Mouse (Mus musculus): ENCODE measurements around the gene Pparg.

The Pparg gene

DNA sequence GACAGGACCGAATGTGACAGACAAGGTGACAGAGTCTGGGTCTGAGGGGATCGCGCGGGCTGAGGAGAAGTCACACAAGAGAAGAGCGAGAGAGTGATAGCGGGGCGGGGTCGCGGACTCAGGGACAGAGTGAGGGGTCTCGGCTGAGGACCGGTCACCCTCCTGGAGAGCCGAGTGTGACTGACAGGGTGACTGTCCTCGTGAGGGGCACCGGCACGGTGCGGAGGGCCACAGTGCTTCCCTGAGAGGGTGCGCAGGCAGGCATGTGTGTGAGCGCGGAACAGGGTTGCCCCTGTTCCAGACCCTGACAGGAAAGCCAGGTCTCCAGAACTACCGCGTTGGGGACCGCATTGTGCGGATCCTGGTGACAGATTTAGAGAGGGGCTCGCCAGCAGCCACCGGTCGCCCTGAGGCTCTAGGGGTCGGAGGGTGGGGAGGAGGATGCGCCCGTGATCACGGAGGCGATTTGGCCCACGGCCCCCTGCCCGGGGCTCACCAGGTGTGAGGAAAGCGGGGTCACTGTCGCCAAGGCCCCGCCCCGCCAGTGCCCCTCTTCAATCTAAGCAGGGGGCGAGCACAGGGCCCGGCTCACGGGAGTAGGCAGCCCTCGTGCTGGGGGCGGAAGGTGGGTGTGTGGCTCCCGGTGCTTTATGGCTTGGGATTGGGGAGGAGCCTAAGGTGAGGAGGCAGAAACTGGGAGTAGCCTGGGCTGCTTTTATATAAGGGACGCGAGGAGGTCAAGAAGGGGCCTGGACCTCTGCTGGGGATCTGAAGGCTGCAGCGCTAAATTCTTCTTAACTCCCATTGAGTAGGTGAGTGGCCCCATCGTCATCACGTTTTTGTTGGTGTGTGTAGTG, 1.1 kb downstream of the Pparg start:
- in situ Hi-C loops (cut with MboI, MseI), result no loop called here

DNA sequence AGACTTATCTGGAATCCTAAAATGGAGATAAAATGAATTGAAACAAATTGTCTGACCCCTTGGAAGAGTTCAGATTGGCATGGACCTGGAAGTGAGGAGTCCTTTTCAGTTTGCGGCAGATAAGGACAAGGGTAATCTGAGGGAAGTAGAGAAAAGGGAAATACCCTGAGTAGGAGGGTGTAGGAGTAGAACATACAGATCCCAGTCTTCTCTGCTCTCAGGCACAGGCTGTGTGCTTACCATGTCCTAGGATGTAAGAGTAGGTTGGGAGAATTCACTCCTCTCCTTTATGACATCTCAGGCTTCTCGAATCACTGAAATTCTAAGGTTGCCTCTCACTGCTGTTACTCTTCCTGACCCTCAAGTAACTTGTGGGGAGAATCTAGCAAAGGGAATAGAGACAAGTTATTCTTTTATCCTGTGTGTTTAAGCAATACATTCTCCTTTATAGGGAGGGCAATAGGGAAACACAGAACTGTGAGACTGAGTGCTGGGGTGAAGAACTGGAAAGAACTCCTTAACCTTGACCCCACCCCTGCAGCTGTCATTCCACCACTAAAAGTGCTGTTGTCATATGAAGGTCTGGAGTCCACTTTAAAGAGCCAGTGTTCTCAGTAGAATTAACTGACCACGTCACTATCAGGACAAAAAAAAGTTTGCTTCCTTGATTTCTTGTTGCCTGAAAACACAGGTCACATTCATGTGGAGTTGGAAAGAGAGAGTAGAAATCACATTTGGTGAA, 6.3 kb downstream of the Pparg start:
- in situ Hi-C loops (cut with MboI, MseI), result no loop called here

DNA sequence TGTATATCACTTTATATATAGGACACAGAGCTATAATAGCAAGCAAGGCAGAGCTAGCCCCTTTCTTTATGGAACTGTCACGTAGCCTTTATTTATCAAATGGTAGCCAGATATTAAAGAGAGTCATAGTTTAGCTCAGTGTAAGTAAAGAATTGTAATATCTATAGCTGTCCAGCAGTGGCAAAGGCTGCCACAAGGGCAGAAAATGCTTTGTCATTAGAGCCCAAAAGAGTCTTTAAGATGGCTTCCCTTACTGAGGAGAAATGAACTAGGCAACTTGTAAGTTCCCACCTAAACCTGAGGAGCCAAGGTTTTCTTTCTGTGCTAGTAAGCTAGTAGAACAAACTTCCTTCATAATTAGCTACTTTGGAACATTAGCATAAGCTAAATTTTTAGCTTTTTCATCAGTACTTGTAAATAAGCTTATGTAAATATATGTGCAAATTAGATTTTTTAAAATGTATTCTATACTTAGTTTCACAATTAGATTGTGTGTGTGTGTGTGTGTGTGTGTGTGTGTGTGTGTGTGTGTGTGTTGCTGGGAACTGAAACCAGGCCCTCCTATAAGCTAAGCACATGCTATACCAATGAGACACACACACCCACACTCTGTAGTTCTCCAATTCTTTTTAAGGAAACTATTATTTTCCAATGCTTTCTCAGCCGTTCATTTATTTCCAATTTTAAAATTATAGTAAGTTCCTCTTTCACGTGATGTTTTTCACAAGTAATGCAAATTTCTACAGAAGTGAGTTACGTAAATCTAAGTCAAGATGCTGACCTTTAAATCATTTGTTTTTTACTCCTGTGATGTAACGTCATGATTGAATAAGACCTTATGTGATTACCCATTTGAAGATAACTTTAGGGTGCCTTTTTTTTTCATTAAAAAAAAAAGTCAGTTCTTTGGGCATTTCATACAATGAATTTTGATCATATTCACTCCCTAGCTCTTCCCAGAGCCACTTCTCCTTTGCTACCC, 14.4 kb downstream of the Pparg start:
- in situ Hi-C loops (cut with MboI, MseI), result no loop called here

DNA sequence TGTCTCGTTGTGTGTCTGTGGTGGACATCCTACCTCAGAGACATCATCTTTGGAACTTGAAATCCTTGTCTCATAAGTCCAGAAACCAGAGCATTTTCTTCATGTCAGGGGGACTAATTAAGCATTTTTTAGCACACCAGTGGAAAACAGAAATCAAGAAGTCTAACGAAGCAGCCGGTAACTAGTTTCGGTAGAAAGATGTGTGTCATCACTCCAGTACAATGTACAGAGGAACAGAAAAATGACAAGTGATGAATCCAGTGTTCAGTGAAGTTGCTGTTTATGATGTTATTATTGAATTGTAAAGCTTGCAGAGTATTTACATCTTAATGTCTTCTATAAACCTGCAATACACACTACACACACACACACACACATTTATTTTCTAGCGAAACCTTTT, 19.8 kb downstream of the Pparg start:
- in situ Hi-C loops (cut with MboI, MseI), result no loop called here

DNA sequence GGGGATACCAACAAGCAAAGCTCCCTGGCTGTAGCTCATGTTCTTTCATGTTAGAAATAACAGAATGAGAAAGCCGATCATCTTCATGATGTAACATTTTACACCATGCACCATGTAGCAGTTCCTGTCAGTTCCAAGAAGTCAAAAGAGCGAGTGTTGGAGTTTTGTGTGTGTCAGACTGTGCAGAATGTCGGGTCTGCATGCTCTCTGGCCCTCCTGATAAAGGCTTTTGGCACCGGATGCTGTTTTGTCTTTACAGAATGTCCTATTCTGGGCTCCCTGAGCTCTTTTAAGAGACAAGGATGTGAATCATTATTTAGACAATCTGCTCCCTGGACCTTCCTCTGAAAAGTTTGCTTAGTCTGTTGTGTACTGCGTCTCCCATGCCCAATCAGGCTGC, 22.0 kb downstream of the Pparg start:
- in situ Hi-C loops (cut with MboI, MseI), result no loop called here

DNA sequence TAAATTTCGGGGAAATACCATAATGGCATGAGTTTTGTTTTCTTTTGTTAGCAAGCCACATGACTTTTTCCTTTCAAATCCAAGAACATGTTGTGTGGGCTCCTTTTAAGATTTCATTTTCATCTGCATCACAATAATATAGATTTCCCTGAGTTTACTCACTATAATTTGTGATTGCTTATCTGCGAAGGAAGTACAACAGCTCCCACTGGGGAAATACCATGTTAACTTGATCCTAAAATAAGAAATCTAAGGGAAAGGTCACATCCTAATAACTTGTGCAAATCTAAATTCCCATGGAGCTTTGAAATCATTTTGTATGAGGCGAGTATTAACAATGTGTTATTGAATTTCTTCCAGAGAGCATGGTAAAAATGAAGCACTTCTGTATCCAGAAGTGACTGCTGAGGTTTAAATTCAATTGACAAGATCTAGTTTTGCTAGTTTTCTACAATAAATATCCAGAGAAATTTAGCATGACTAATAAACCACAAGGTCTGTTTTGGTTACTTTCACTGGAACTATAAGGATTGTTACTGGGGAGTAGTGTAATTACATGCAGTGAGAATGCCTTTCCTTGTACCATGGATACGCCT, 29.3 kb downstream of the Pparg start:
- in situ Hi-C loops (cut with MboI, MseI), result loop anchor here (5.0 kb wide), 1 partner anchor 97 kb away; no protein-coding TSS in a partner anchor

DNA sequence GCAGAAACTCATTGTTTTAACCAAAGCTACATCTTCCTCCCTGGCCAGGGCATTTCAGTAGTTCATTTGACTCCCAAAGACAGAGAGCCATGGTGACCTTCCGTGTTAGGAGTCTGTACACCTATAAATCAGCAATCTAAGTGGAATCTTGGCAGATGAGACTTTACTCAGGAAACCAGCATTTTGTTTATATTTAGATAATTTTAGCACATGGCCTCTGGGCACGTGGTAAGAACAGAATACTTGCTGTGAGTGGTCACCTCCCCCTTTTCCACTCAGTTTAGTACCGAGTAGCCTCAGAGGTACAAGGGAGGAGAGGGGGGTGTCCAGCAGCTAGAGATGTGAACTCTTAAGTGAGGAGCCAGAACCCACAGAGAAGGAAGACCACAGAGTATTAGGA, 36.2 kb downstream of the Pparg start:
- in situ Hi-C loops (cut with MboI, MseI), result no loop called here

DNA sequence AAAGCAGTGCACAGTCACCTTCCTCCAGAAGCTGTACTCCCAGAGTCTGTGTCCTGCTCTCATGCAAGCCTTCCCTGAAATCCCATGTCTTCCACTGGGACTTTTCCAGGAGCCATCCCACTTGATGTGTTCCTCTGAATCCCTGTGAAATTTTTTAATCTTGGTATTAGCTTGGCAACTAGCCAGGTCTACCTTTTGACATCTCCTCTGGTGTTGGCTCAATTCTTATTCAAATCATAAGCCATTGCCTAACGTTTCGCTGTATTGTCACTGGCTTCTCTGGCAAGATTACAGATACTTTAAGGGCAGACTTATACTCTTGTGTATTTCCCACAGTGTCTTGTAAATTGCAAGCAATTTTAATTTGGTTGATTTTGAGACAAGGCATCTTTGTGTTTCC, 43.6 kb downstream of the Pparg start:
- in situ Hi-C loops (cut with MboI, MseI), result no loop called here

DNA sequence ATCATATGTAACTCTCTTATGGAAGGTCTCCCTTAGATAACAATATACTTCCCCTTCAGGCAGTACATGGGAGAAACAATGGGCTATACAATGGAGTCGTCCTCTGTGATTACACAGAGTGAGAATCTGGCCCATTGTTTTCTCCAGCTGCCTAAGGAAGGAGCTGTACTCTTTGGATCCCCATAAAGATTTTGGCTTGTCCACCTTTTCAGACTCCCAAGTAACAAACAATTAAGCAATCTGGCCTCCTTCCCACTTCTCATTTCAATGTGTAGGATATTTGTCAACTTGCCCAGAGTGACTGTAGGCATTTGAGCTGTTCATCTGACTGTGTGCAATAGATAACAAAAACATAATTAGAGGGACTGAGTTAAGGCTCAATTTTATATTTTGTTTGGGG, 50.7 kb downstream of the Pparg start:
- in situ Hi-C loops (cut with MboI, MseI), result no loop called here

DNA sequence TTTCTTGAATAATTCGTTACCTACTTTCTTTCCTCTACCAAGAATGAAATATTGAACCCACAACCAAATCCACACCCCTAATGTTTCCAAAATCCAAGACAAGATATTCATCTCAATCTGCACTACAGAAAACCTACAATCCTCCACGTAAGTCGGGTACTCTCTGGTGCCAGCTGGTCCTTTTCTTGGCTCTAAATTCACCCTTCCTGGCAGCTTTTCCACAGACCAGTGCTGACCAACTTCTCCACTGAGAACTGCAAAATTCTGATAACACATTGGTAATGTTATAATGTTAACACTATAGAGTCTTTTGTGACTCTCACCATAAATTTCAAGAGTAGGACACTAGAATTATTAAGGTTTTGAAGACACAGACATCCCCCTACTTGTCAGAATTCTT, 57.4 kb downstream of the Pparg start:
- in situ Hi-C loops (cut with MboI, MseI), result no loop called here

DNA sequence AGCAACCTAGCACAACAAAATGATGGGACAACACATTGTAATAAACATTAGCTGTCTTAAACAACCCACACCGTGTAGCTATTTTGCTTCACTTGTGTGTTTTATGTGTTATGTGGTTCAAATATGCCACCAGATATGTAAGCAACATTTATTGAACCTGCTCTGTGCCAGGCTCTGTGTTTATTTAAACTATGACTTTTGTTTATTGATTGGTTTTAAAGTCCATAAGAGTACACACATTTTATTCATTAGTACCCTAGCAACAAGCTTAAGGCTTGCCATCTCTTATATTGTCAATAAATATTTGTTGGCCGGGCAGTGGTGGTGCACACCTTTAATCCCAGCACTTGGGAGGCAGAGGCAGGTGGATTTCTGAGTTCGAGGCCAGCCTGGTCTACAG, 58.2 kb downstream of the Pparg start:
- in situ Hi-C loops (cut with MboI, MseI), result no loop called here

DNA sequence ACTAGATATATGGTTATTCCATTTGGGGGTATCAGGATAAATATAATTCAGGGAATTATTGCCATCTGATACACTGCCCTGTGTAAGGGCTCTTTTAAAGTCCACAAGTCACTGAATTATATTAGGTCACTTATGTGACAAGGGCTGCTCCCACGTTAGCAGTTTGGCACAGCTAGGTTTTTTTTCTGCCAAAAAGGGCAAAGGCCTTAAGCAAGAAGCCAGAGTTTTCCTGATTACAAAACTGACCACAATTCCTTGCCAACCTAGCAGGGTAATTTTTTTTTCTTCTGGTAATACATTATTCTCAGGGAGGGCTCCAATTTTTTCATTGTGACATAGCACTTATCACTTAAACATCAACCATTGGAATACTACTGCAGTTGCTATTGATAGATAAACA, 60.2 kb downstream of the Pparg start:
- in situ Hi-C loops (cut with MboI, MseI), result no loop called here

DNA sequence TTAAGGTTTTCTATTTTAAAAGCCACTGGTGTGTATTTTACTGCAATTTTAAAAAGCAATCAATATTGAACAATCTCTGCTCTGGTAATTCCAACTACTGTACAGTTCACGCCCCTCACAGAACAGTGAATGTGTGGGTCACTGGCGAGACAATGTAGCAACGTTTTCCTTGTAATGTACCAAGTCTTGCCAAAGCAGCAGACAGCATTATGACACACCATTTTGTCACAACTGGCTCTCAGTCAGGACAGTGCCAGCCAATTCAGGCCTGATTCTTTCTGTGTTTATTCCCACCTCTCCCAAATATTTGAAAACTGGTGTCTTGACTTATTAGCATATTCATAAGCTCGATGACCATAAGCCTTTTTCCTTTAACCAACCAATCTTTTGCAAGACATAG, 60.9 kb downstream of the Pparg start:
- in situ Hi-C loops (cut with MboI, MseI), result no loop called here

DNA sequence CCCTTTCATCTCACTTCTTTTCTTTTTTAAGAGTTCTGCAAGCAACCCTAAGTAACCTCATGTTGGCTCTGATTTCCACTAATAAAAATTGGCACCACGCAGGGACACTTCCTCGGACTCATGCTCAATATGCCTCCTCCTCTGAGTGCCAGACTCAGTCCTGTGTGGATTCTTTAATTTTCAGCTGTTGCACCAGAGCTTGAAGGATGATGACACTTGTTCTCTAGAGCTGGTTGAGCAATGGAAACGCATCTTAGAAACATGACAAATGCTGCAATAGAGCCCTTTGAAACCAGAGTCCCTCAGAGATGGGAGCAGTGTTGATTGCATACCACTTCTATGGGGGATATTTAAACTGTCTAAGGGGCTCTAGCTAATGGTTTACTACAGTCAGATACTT, 63.7 kb downstream of the Pparg start:
- in situ Hi-C loops (cut with MboI, MseI), result no loop called here

DNA sequence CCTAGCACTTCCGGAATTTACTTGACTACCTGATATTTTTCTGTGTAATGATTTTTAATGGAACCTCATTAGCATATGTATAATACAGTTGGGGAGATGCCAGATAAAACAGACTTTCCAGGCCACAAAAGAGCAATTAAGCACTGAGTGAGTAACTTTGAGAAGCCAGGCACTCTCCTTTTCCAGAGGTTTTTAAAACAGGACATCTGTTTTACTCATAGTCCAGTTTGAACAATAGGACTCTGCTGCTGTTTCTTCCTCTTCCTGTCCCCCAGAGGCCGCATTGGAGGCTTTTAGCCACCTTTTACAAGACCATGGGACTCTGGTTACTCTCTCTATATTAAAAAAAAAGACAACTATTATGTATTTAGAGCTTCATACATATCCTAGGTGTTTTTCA, 72.0 kb downstream of the Pparg start:
- in situ Hi-C loops (cut with MboI, MseI), result no loop called here

DNA sequence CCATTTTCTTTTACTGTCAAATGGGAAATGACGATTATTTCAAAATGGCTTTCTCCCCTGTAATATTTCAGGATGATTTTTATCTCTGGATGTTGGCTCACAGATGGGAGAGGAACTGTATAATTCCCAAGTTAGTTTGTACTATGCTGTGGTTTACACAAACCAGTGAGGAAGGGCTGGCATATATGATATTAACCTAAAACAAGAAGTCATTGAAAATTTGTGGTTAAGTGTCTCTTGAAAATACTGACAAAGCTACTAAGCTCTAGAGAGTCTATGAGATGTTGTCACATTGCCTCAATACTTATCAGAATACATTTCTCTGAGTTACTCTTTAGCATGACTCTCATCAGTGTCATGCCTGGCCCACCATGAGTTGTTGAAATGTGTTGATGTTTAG, 73.3 kb downstream of the Pparg start:
- in situ Hi-C loops (cut with MboI, MseI), result no loop called here

DNA sequence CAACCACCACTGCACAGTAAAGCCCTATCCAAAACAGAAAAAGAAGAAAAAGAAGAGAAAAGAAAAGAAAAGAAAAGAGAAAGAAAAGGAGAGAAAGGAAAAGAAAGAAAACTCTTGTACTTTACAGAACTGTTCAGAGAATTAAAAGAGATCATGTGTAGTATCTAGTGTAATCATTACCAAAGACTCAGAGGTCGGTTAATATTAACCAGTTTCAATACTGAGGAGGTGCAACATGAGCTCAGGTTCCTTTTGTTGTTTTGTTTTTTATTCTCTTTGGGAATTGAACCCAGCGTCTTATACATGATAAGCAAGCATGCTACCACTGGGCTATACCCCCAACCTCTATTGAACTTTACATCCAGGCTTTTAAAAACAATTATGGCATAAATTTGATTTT, 74.1 kb downstream of the Pparg start:
- in situ Hi-C loops (cut with MboI, MseI), result no loop called here

DNA sequence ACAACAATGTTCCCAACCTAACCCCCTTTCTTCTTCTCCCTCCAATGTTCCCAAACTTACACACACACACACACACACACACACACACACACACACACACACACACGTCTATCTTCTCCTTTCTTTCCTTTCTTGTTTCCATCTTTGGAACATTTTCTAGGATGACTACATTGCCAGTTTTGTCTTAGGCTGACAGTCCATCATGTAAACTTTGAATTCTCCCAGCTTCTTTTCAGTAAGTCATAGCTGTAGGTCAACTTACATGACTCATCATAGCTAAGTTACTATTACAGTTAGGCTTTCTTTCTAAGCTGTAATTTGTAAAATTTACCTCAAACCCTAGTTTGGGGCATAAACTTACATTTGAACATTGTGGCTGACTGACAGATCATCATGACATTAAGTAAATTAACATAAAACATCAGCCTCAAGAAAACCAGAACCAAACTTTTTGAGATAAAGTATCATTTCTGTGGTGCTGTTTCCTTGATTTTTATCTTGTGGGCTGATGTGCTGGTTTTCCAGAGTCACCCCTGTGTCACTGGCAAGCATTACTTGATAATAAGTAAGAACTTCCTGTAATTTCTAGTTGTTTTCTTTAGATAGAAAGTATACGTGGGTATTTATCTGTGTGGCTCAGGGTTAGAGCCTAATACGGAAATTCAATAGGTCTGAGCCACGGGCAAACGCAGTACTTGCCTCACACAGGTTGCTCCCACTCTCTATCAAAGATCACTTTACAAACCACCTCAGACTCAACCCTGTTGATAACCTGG, 79.7 kb downstream of the Pparg start:
- in situ Hi-C loops (cut with MboI, MseI), result no loop called here

DNA sequence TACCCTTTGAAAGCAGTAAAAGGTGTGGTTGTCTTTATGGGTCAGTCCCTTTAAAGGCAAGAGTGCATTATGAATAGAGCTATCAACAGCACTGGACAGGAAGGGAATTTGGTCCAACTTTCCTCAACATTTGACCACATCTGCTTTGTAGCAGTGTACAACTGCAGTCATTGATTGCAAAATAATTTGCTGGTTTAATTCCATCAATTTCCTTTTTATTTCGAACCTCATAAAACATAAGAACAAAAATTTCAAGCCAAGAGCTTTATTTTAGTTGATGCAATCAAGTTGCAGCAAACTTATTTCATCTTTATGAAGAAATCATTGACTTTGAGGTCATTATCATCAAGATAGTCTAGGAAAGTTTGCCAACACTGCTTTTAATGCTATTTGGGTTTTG, 91.8 kb downstream of the Pparg start:
- in situ Hi-C loops (cut with MboI, MseI), result no loop called here

DNA sequence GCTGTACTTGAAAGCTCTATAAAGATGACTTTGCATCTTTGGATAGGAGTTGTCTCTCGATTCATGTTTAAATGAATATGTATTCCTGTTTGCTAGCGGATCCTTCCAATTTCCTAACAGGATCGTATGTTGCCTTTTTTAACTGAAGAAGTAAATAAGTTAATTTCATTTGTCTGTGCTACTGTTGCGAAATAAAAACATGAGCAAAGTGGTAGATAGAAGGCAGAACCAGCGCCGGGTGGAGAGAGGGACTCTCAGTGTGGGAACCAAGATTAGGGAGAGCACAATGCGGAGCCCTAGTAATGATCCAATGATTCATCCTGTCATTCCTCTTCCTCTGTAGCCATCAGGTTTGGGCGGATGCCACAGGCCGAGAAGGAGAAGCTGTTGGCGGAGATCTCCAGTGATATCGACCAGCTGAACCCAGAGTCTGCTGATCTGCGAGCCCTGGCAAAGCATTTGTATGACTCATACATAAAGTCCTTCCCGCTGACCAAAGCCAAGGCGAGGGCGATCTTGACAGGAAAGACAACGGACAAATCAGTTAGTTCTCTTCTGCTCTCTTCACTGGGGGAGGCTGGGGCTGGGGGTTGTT, 102.1 kb downstream of the Pparg start:
- in situ Hi-C loops (cut with MboI, MseI), result no loop called here
